Mouse (Mus musculus) G1E (cell line): Measurements from ENCODE around the gene Cers6. TPM values are rescaled to one million over a fixed set of nuclear protein-coding genes. Genes with fewer than 3 reads are reported as not detected.

Experiments used
- ATAC-seq: 2 replicates; pipeline ENCODE4 v1.8.0; 2016; ENCODE audit warnings: mild to moderate bottlenecking; ENCODE audit not compliant: insufficient number of reproducible peaks, poor library complexity, low FRiP score, severe bottlenecking; ENCODE audit errors: extremely low read depth
- DNase-seq: peaks from one replicate; pipeline ENCODE4 v3.0.0; 2012; ENCODE audit warnings: low spot score
- H3K27me3 ChIP-seq: 2 replicates; pipeline ENCODE4 v1.6.1; 2012; ENCODE audit warnings: mild to moderate bottlenecking, low read length, inconsistent platforms; ENCODE audit not compliant: insufficient read depth
- H3K36me3 ChIP-seq: replicated peaks from 2 replicates; pipeline ENCODE3; 2012; ENCODE audit warnings: mild to moderate bottlenecking, inconsistent platforms
- H3K4me1 ChIP-seq: 2 replicates; pipeline ENCODE4 v1.6.1; 2012; ENCODE audit warnings: low read depth, low read length, inconsistent platforms, mixed read lengths; ENCODE audit not compliant: insufficient read depth
- H3K4me3 ChIP-seq: 2 replicates; pipeline ENCODE4 v1.5.1; 2012; ENCODE audit warnings: low read depth, mild to moderate bottlenecking, inconsistent platforms, low read length, moderate library complexity, mixed read lengths
- H3K9me3 ChIP-seq: replicated peaks from 2 replicates; pipeline ENCODE4 v1.6.1; 2012; ENCODE audit warnings: inconsistent platforms
- CTCF ChIP-seq: IDR thresholded peaks from 2 replicates; pipeline ENCODE4 v1.5.1; 2012; ENCODE audit warnings: low read depth, low read length, inconsistent platforms, mixed read lengths
- GATA1 ChIP-seq: IDR thresholded peaks from 2 replicates; pipeline ENCODE4 v1.6.1; 2012; ENCODE audit warnings: borderline replicate concordance, low read length, inconsistent platforms, mixed read lengths
- GATA2 ChIP-seq: IDR thresholded peaks from 2 replicates; pipeline ENCODE4 v1.6.1; 2012; ENCODE audit warnings: low read depth, low read length, inconsistent platforms, borderline replicate concordance
- POLR2AphosphoS5 ChIP-seq: IDR thresholded peaks from 2 replicates; pipeline ENCODE4 v1.6.1; 2012; ENCODE audit warnings: low read depth, low read length, inconsistent platforms; ENCODE audit not compliant: insufficient replicate concordance
- TAL1 ChIP-seq: conservative IDR thresholded peaks from 2 replicates; pipeline ENCODE4 v1.6.1; 2012; ENCODE audit warnings: low read depth, low read length, inconsistent platforms, mixed read lengths
- polyA plus RNA-seq: library from polyadenylated mRNA; stranded (reverse); fragments of >175 nt; gene quantifications from 2 replicates; pipeline ENCODE4 v1.2.3, GENCODE M21; 2012
- total RNA-seq, 2 experiments: library from RNA; stranded (forward) in 1 of 2; stranded (reverse) in 1 of 2; fragments of 200-1000 nt in 1 of 2; fragments of >200 nt in 1 of 2; fragmentation: Nextera tagmentation in 1 of 2; gene quantifications; 2 replicates each; pipeline ENCODE4 v1.2.3; 2014 to 2017

The Cers6 gene
- total and polyA plus RNA-seq, 3 experiments = 14.8 to 92.4 (median 55.7) TPM

- Histone ChIP-seq H3K27me3 (no peaks in the 10 kb centered on the region), H3K4me3 (no peak overlapping the region), H3K36me3 (peaks cover 66% of the 10 kb centered on the region), H3K9me3 (no peaks in the 10 kb centered on the region), H3K4me1 (no peaks in the 10 kb centered on the region)
- ATAC-seq (no peak), DNase-seq (no peak)
- TF ChIP-seq GATA1 (no peak), TAL1 (no peak), POLR2AphosphoS5 (no peak), CTCF (no peak), GATA2 (no peak)
Observed at GRCm38 (mm10) chr2:69071440-69072235, 210.4 kb downstream of the Cers6 start.

DNA sequence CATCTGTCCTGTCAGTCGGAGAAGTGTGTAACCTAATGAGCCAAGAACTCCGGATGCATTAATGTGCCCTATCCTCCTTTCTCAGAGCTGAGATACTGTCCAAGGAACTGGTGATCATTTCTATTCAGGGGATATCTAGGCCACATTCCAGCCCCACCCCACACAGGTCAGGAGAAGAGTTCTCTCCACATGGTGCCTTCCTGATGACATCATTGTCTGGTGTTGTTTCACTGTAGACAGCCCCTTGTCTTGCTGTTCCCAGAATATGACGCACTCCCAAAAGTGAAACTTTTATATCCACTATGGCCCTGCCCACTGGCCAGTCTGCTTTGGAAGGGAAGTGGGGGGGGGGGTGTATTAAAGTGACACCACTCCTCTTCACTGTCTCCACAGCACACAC is 215.9 kb downstream of the Cers6 start:
- H3K4me1 ChIP-seq = peaks cover 6% of the 10 kb centered on the region; the same call in 1 of the 2 replicates
- ATAC-seq (no peak), DNase-seq (no peak)
- H3K4me3 ChIP-seq = no peak overlapping the region
- H3K27me3 ChIP-seq = no peaks in the 10 kb centered on the region
- no peak for TF ChIP-seq TAL1
- TF ChIP-seq POLR2AphosphoS5 = no peak
- TF ChIP-seq CTCF = no peak
- TF ChIP-seq GATA1 = no peak
- no peak for TF ChIP-seq GATA2
- H3K36me3 ChIP-seq = peaks cover 54% of the 10 kb centered on the region
- no peaks in the 10 kb centered on the region for H3K9me3 ChIP-seq

- no peak overlapping the region for H3K4me3 ChIP-seq
- no peaks in the 10 kb centered on the region for H3K27me3 ChIP-seq
- TF ChIP-seq TAL1 (no peak), GATA1 (no peak), POLR2AphosphoS5 (no peak), CTCF (no peak)
- H3K9me3 ChIP-seq = no peaks in the 10 kb centered on the region
- DNase-seq (no peak), ATAC-seq (no peak)
- peaks cover 6% of the 10 kb centered on the region; the same call in 1 of the 2 replicates for H3K4me1 ChIP-seq
- H3K36me3 ChIP-seq = peaks cover 58% of the 10 kb centered on the region
Observed at GRCm38 (mm10) chr2:69080760-69081159, 219.5 kb downstream of the Cers6 start.

DNA sequence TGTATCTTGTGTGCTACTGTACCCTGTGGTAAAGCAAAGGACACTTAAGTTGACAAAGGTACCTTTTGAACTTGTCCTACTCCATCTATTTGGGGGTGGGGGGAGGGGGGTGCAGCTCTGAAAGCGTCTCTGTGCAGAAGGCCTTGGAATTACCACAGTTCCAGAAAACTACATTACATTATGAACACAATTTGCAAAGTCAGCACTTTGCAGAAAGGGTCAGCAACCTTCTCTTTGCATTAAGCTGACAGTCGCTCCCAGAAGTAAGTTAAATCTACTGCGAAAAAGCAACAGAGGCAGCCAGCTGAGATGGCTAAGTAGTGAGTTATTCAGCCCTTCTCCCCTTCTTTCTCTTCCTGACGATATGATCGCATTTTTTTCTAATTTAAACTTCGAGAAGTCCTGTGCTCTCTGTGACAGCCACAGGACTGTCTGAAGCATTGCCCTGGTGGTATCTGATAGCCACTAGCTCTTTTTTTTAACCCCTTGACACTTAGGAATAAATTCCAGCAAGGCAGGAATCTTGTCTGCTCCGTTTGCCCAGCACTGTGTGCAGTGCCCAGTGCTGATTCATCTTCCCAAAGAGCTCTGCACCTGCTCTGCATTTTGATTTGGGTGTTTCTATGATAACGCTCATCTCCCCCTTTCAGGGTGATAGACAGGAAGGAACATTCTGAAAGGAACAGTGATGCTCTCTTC is 221.4 kb downstream of the Cers6 start:
- ATAC-seq (no peak), DNase-seq (no peak)
- Histone ChIP-seq H3K27me3 (no peaks in the 10 kb centered on the region), H3K9me3 (no peaks in the 10 kb centered on the region), H3K4me3 (no peak overlapping the region), H3K36me3 (peaks cover 61% of the 10 kb centered on the region), H3K4me1 (0 out of 2 replicates have a peak, but pooled peaks cover 3% of the 10 kb centered on the region)
- TF ChIP-seq CTCF (no peak), POLR2AphosphoS5 (no peak), GATA1 (no peak), GATA2 (no peak)

- no peaks in the 10 kb centered on the region for H3K9me3 ChIP-seq
- no peak for ATAC-seq
- H3K4me3 ChIP-seq = no peak overlapping the region
- H3K36me3 ChIP-seq = peaks cover 66% of the 10 kb centered on the region
- H3K4me1 ChIP-seq = 0 out of 2 replicates have a peak, but pooled peaks cover 3% of the 10 kb centered on the region
- no peak for TF ChIP-seq GATA1
- TF ChIP-seq GATA2 = no peak
- no peak for TF ChIP-seq CTCF
- TF ChIP-seq POLR2AphosphoS5 = no peak
- TF ChIP-seq TAL1 = no peak
- H3K27me3 ChIP-seq = no peaks in the 10 kb centered on the region
- no peak for DNase-seq
Observed at GRCm38 (mm10) chr2:69083198-69083509, 221.9 kb downstream of the Cers6 start.

GRCm38 (mm10) chr2:69084416-69084815 is 223.2 kb downstream of the Cers6 start:
- peaks cover 76% of the 10 kb centered on the region for H3K36me3 ChIP-seq
- TF ChIP-seq POLR2AphosphoS5 (no peak), CTCF (no peak)

More at GRCm38 (mm10) chr2:69084416-69084815, 223.2 kb downstream of the Cers6 start:
- Histone ChIP-seq H3K4me1 (0 out of 2 replicates have a peak, but pooled peaks cover 3% of the 10 kb centered on the region), H3K9me3 (no peaks in the 10 kb centered on the region), H3K4me3 (no peak overlapping the region), H3K27me3 (no peaks in the 10 kb centered on the region)
- DNase-seq (no peak), ATAC-seq (no peak)
